Mouse (Mus musculus) kidney, embryonic 15.5 days (tissue): ENCODE results near the gene Cetn4. TPM values are rescaled to one million over a fixed set of nuclear protein-coding genes. Genes with fewer than 3 reads are reported as not detected.

ENCODE experiments used
- ATAC-seq: fragments of 200-750 bp; cut with Nextera tagmentation; replicated peaks from 2 replicates; pipeline ENCODE4 v1.8.0; 2017; ENCODE audit warnings: moderate TSS enrichment; ENCODE audit not compliant: low FRiP score
- H3K27ac ChIP-seq: fragments of 300-500 bp; sonication (generic); 2 replicates; pipeline ENCODE4 v1.5.1; 2015; ENCODE audit warnings: mild to moderate bottlenecking, inconsistent platforms
- H3K27me3 ChIP-seq: fragments of 300-500 bp; sonication (generic); 2 replicates; pipeline ENCODE4 v1.6.1; 2015; ENCODE audit warnings: inconsistent platforms
- H3K36me3 ChIP-seq: fragments of 300-500 bp; sonication (generic); 2 replicates; pipeline ENCODE4 v1.6.1; 2015; ENCODE audit warnings: inconsistent platforms
- H3K4me1 ChIP-seq: fragments of 300-500 bp; sonication (generic); 2 replicates; pipeline ENCODE4 v1.6.1; 2015; ENCODE audit warnings: inconsistent platforms
- H3K4me2 ChIP-seq: fragments of 300-500 bp; sonication (generic); 2 replicates; pipeline ENCODE4 v1.6.1; 2015; ENCODE audit warnings: moderate library complexity, mild to moderate bottlenecking, inconsistent platforms
- H3K4me3 ChIP-seq: fragments of 300-500 bp; sonication (generic); replicated peaks from 2 replicates; pipeline ENCODE4 v1.5.1; 2015; ENCODE audit warnings: mild to moderate bottlenecking, inconsistent platforms
- H3K9ac ChIP-seq: fragments of 300-500 bp; sonication (generic); 2 replicates; pipeline ENCODE4 v1.6.1; 2015; ENCODE audit warnings: mild to moderate bottlenecking, inconsistent platforms
- H3K9me3 ChIP-seq: fragments of 300-500 bp; sonication (generic); replicated peaks from 2 replicates; pipeline ENCODE4 v1.6.1; 2016; ENCODE audit warnings: inconsistent platforms
- WGBS: fragments of 180-500 bp; shearing (Covaris S2); methylation state at CpG from one replicate; pipeline ENCODE4 v1.1.7; 2015; ENCODE audit warnings: mixed read lengths; 5-methylcytosine and 5-hydroxymethylcytosine counted together
- polyA plus RNA-seq: library from polyadenylated mRNA; unstranded; fragments of >200 nt; fragmentation: Nextera tagmentation; extraction: Ambion mirVana; gene quantifications from 2 replicates; pipeline ENCODE4 v1.2.1, GENCODE M21; 2015

Cetn4 gene
- polyA plus RNA-seq, 1 experiment from 2014 or later = 3.8 TPM

DNA sequence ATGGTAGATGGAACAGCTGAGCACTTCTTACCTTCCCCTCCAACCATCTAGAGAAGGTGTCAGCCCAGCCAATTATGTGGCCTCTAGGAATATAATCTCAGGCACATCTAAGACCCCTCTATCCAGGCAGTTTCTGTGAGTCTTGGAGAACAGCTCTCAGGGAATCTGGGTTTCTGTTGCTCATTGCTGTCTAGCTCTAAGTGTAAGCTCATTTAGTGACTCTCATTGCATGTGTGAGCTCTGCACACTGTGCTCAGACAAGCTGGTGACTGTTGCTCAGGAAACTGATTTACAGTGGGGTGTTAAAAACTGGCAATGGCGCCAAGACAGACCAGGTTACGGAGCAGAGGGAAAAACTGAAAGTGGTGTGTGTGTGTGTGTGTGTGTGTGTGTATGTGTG lies 20.6 kb downstream of the Cetn4 start:
- H3K4me1 ChIP-seq = no peaks in the 10 kb centered on the region
- no peaks in the 10 kb centered on the region for H3K27me3 ChIP-seq
- WGBS = 54% methylated on average over 2 of the region's 2 CpGs

DNA sequence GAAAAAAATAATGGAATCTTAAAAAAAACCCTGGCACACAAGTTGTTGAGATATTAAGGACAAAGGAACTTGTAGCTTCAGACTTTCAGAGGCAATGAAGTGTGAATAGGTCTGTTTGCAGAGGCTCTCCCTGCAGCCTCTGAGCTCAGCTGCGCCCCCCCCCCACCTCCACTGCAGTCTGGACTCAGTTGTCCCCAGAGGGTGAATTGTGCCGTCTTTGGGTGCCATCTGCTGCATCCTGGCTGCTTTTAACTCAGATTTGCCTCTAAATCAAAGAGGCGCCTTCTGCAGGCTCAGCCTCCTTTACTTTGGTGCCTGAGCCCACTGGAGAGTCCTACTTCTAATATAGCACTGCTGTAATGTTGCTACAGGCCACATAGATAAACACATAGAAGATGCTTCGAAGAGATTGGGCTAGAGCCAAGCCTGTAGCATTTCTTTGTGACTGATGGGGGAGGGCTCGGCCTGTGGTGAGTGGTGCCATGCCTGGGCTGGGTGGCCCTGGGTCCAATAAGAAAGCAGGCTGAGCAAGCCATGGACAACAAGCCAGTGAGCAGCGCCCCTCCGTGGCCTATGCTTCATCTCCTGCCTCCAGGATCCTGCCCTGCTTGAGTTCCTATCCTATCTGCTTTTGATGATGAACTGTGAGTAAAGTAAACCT lies 21.5 kb downstream of the Cetn4 start:
- WGBS = 67% methylated on average over 7 of the region's 7 CpGs
- no peak overlapping the region for H3K4me3 ChIP-seq
- H3K9me3 ChIP-seq = no peaks in the 10 kb centered on the region
- H3K4me2 ChIP-seq = no peak overlapping the region
- no peaks in the 10 kb centered on the region for H3K27me3 ChIP-seq
- H3K36me3 ChIP-seq = no peaks in the 10 kb centered on the region
- ATAC-seq = no peak
- H3K27ac ChIP-seq = no peak overlapping the region
- H3K9ac ChIP-seq = no peak overlapping the region
- no peaks in the 10 kb centered on the region for H3K4me1 ChIP-seq

More for the DNA sequence above, 20.6 kb downstream of the Cetn4 start:
- no peaks in the 10 kb centered on the region for H3K36me3 ChIP-seq
- H3K4me3 ChIP-seq = no peak overlapping the region
- no peak overlapping the region for H3K9ac ChIP-seq
- H3K4me2 ChIP-seq = no peak overlapping the region
- no peak for ATAC-seq
- H3K9me3 ChIP-seq = no peaks in the 10 kb centered on the region
- no peak overlapping the region for H3K27ac ChIP-seq

DNA sequence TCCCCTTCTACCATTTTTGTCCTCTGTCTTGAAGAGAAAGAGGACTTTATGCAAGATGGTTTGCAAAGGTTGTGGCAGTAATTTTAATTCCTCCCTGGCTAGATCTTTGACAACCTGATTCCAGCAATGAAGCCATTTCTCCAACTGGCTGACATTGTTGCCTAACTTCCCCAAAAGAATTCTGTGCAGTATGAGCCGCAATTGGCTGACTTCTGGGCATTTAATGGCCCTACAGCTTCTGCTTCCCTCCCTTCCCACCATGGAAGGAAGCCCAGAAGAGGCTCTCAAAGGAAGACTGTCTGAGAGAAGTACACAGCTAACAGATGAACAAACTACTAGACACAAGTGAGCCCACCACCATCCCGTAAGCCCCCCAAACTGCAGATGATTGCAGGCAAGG lies 23.3 kb downstream of the Cetn4 start:
- no peaks in the 10 kb centered on the region for H3K27me3 ChIP-seq
- no peak overlapping the region for H3K4me2 ChIP-seq
- ATAC-seq = no peak
- WGBS = 90% methylated on average over 2 of the region's 2 CpGs
- H3K4me1 ChIP-seq = no peaks in the 10 kb centered on the region
- H3K4me3 ChIP-seq = no peak overlapping the region
- no peaks in the 10 kb centered on the region for H3K9me3 ChIP-seq
- H3K9ac ChIP-seq = no peak overlapping the region
- no peaks in the 10 kb centered on the region for H3K36me3 ChIP-seq
- H3K27ac ChIP-seq = no peak overlapping the region

DNA sequence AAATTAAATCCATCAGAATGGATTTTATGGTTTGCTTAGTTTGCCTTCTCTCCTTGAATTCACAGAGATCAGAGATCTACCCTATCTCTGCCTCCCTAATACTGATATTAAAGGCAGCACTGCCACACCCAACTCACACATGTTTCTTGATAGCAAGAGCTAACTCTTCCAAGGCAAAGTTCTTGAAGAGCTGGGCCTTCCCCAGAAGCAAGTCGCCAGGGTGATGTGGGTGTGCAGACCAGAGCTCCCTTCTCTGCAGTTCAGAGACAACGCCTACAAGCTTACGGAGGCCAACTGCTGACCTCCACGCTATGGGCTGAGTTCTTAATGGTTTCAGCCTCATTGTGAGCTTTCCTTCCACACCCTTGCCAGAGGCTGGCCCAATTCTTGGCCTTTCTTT lies 29.3 kb downstream of the Cetn4 start:
- no peaks in the 10 kb centered on the region for H3K4me1 ChIP-seq
- H3K9me3 ChIP-seq = no peaks in the 10 kb centered on the region
- 79% methylated on average over 4 of the region's 4 CpGs for WGBS
- no peak overlapping the region for H3K9ac ChIP-seq
- no peak overlapping the region for H3K4me2 ChIP-seq
- no peak for ATAC-seq
- H3K4me3 ChIP-seq = no peak overlapping the region
- no peaks in the 10 kb centered on the region for H3K36me3 ChIP-seq
- H3K27me3 ChIP-seq = no peaks in the 10 kb centered on the region
- no peak overlapping the region for H3K27ac ChIP-seq

DNA sequence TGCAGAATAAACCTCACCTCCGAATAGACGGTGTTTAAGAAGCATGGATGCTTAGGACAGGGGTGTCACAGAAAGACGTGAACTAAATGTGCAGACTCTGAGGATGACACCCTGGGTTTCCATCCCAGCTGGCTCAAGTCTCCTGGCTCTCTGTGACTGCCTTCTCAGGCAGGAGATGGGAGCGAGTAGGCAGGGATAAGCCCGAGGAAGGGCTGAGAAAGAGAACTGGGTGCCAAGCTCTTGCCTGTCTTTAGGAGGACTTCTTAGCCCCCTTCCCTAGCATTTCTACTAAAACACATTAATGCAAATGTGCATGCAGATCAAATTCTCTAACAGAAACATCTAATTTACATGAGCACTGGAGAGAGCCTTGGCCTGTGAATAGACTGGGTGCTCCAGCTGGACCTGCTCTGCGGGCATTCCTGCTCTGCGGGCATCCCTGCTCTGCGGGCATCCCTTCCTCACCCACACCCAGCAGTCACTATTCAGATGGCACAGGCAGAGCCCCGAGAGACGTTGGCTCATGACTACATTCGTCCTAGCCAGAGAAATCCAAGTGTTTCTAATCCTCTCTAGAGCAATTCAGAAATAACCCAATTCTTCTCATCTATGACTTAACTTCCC lies 30.1 kb downstream of the Cetn4 start:
- Histone ChIP-seq H3K4me3 (no peak overlapping the region), H3K9ac (no peak overlapping the region), H3K27ac (no peak overlapping the region), H3K27me3 (no peaks in the 10 kb centered on the region), H3K4me1 (no peaks in the 10 kb centered on the region), H3K4me2 (no peak overlapping the region), H3K9me3 (no peaks in the 10 kb centered on the region), H3K36me3 (no peaks in the 10 kb centered on the region)
- no peak for ATAC-seq
- 88% methylated on average over 11 of the region's 11 CpGs for WGBS

DNA sequence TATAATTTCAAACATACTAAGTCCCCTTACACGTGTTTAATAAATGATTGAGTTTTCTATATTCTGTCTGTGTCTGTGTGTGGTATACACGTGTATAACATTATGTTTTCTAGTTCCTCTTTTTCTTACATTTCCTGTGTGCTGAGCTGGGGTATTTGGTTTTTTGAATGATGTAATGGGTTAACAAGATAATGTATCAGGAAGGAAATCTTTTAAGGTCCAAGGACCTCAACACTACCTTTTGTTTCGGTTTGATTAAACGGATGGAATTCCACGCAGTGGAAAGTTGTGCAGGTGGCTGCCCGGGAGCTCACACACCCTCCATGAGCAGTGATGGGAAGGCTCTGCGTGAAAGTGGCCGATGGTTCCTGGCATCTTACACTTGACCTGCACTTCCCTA lies 31.6 kb downstream of the Cetn4 start:
- Histone ChIP-seq H3K27me3 (no peaks in the 10 kb centered on the region), H3K4me1 (no peaks in the 10 kb centered on the region), H3K27ac (no peak overlapping the region), H3K4me3 (no peak overlapping the region), H3K9me3 (no peaks in the 10 kb centered on the region), H3K4me2 (no peak overlapping the region), H3K36me3 (no peaks in the 10 kb centered on the region), H3K9ac (no peak overlapping the region)
- WGBS = 66% methylated on average over 8 of the region's 8 CpGs
- ATAC-seq = no peak

DNA sequence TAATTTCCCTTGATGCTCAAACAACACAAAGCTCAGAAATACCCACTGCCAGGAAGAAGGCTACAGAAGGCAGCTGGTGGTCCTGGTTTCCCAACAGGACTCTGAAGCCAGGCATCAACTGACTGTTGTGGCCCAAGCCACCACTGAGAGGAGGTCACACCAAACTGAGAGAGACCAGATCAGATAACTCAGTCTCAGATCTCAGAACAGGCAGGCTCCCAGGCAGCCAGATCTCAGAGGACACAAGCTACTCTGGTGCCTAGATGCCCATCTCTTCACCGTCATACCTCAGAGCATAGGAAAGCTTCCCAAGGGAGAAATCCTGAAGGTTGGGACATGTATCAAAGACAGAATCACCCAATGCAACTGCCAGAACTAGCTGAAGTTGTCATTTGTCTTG lies 32.3 kb downstream of the Cetn4 start:
- no peak overlapping the region for H3K4me3 ChIP-seq
- H3K4me2 ChIP-seq = no peak overlapping the region
- no peak overlapping the region for H3K27ac ChIP-seq
- no peaks in the 10 kb centered on the region for H3K4me1 ChIP-seq
- H3K9ac ChIP-seq = no peak overlapping the region
- 96% methylated on average over 1 of the region's 1 CpGs for WGBS
- no peaks in the 10 kb centered on the region for H3K27me3 ChIP-seq
- no peaks in the 10 kb centered on the region for H3K9me3 ChIP-seq
- no peak for ATAC-seq
- no peaks in the 10 kb centered on the region for H3K36me3 ChIP-seq

DNA sequence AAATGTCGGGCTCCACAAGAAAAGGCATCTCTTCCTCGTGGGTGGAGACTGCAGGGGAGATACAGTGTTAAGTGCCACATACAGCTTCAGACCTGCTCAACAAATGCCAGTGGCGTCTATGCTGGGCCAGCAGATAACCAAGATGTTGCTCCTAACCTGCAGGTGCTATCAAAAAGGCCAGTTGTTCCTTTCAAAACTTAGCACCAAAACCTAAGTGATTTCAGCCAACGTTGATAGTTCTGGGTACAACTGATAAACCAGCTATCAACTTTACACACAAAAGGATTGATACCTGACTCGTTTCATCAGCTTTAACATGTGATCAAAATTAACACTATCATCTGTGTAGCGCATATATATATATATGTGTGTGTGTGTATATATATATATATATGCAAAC lies 37.8 kb downstream of the Cetn4 start:
- Histone ChIP-seq H3K9me3 (no peaks in the 10 kb centered on the region), H3K27ac (no peak overlapping the region), H3K27me3 (no peaks in the 10 kb centered on the region), H3K4me1 (no peaks in the 10 kb centered on the region), H3K4me2 (no peak overlapping the region), H3K9ac (no peak overlapping the region), H3K36me3 (no peaks in the 10 kb centered on the region), H3K4me3 (no peak overlapping the region)
- ATAC-seq = no peak
- WGBS = 80% methylated on average over 6 of the region's 6 CpGs

DNA sequence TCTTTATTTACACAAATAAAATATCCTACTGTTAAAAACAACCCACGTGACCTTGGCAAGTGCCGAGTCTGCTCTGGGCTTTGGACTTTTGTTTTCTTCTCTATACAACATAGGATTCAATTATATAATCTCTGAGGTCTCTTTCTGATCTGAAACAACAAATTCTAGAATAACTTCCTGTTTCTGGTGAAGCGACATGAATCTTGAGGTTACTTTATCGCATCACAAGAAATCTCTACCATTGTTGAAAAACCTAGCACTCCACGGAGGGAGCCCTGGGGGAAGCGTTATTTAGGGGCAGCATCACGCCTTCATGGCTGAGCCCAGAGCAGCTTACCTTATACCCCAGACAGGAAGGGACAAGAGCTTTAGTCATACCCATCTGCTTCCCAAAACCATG lies 39.4 kb downstream of the Cetn4 start:
- no peaks in the 10 kb centered on the region for H3K27me3 ChIP-seq
- H3K27ac ChIP-seq = no peak overlapping the region
- no peaks in the 10 kb centered on the region for H3K36me3 ChIP-seq
- H3K9me3 ChIP-seq = no peaks in the 10 kb centered on the region
- no peak for ATAC-seq
- 79% methylated on average over 7 of the region's 7 CpGs for WGBS
- H3K4me1 ChIP-seq = no peaks in the 10 kb centered on the region
- H3K9ac ChIP-seq = no peak overlapping the region
- H3K4me2 ChIP-seq = no peak overlapping the region
- no peak overlapping the region for H3K4me3 ChIP-seq

DNA sequence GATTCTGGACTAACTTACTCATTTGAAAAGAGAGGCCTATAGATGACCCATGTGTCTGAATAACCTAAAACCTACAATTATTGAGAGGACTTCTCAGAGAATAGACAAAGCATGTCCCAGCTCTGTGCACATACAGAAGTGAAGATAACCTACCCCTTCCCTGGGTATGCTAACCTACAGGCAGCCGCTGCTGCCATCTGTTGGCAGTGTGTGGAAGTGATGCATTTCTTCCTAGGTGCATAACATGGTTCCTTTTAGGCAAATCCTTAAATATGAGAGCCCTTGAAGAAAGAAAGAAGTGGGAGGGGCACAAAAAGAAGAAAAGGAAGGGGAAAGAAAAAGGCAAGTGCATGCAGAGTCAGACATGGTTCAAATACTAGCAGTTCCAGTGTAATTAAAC lies 41.3 kb downstream of the Cetn4 start:
- no peak for ATAC-seq
- no peak overlapping the region for H3K27ac ChIP-seq
- H3K4me1 ChIP-seq = no peaks in the 10 kb centered on the region
- no peak overlapping the region for H3K9ac ChIP-seq
- H3K9me3 ChIP-seq = no peaks in the 10 kb centered on the region
- H3K27me3 ChIP-seq = no peaks in the 10 kb centered on the region
- 4% methylated on average over 1 of the region's 1 CpGs for WGBS
- no peaks in the 10 kb centered on the region for H3K36me3 ChIP-seq
- H3K4me2 ChIP-seq = no peak overlapping the region
- H3K4me3 ChIP-seq = no peak overlapping the region

DNA sequence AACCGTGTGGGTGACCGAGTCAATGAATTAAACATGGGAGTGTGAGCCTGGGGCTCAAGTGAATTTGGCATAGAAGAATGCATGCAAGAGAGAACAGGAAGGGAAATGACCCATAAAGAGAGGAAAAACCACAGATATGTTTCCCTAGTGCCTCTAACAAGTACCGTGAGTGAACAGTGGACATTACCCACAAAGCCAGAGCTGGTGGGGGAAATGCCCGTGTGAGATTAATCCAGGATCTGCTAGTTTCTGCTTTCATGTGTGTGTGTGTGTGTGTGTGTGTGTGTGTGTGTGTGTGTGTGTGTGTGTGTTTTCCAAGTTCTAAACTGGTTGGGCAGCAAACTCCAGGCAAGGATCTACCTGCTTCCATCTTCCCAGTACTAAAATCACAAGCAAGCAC lies 42.6 kb downstream of the Cetn4 start:
- Histone ChIP-seq H3K27me3 (no peaks in the 10 kb centered on the region), H3K9ac (no peak overlapping the region), H3K4me3 (no peak overlapping the region), H3K4me1 (no peaks in the 10 kb centered on the region), H3K36me3 (no peaks in the 10 kb centered on the region), H3K9me3 (no peaks in the 10 kb centered on the region), H3K4me2 (no peak overlapping the region), H3K27ac (no peak overlapping the region)
- ATAC-seq = no peak
- 61% methylated on average over 4 of the region's 4 CpGs for WGBS

DNA sequence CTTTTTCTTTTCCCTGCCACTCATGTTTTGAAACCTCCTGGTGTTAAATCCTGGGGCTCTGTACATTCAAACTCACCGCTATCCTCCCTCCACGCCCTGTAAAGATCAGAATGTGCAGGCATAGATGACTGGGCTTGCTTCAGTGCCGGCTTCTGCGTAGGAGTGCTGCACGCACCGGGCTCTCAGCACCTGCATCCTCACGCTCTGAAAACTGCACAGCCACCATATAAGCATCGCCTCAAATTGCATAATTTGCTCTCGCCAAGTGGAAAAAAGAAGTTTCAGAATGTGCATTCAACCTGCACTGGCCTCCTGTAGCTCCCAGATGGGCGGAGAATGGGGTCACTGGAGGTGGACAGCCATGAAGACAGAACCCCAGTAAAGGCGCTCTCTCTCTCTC lies 44.2 kb downstream of the Cetn4 start:
- Histone ChIP-seq H3K4me1 (no peaks in the 10 kb centered on the region), H3K27me3 (no peaks in the 10 kb centered on the region), H3K4me2 (no peak overlapping the region), H3K27ac (no peak overlapping the region), H3K4me3 (no peak overlapping the region), H3K9me3 (no peaks in the 10 kb centered on the region), H3K36me3 (no peaks in the 10 kb centered on the region), H3K9ac (no peak overlapping the region)
- no peak for ATAC-seq
- 58% methylated on average over 11 of the region's 11 CpGs for WGBS
